Mouse (Mus musculus): Measurements from ENCODE around the gene Slc4a4. TPM values are rescaled to one million over a fixed set of nuclear protein-coding genes. Genes with fewer than 3 reads are reported as not detected.

Slc4a4 gene
- total RNA-seq, 2 experiments from 2014 or later = not detected

- no peak for ATAC-seq (replicated peaks; ENCODE audit: poor library complexity)
Observed at GRCm38 (mm10) chr5:88994533-88994932, 107.9 kb downstream of the Slc4a4 start.

GRCm38 (mm10) chr5:88996246-88996645, 109.6 kb downstream of the Slc4a4 start:
- no peak for ATAC-seq (replicated peaks; ENCODE audit: poor library complexity)

- no peak for ATAC-seq (replicated peaks; ENCODE audit: poor library complexity)
Observed at GRCm38 (mm10) chr5:88997277-88997676, 110.7 kb downstream of the Slc4a4 start.

GRCm38 (mm10) chr5:88999793-89000192, 113.2 kb downstream of the Slc4a4 start:
- no peak for ATAC-seq (replicated peaks; ENCODE audit: poor library complexity)

- no peak for ATAC-seq (replicated peaks; ENCODE audit: poor library complexity)
Observed at GRCm38 (mm10) chr5:89000598-89000997, 114.0 kb downstream of the Slc4a4 start.

GRCm38 (mm10) chr5:89010116-89010515, 123.5 kb downstream of the Slc4a4 start:
- no peak for ATAC-seq (replicated peaks; ENCODE audit: poor library complexity)

- ATAC-seq (replicated peaks; ENCODE audit: poor library complexity) = no peak
Observed at GRCm38 (mm10) chr5:89012456-89012855, 125.8 kb downstream of the Slc4a4 start.

GRCm38 (mm10) chr5:89014782-89015181, 128.2 kb downstream of the Slc4a4 start:
- ATAC-seq (replicated peaks; ENCODE audit: poor library complexity) = no peak

- no peak for ATAC-seq (replicated peaks; ENCODE audit: poor library complexity)
Observed at GRCm38 (mm10) chr5:89015878-89016277, 129.3 kb downstream of the Slc4a4 start.

GRCm38 (mm10) chr5:89018537-89018936, 131.9 kb downstream of the Slc4a4 start:
- ATAC-seq (replicated peaks; ENCODE audit: poor library complexity) = no peak

- no peak for ATAC-seq (replicated peaks; ENCODE audit: poor library complexity)
Observed at GRCm38 (mm10) chr5:89024413-89024812, 137.8 kb downstream of the Slc4a4 start.

- no peak for ATAC-seq (replicated peaks; ENCODE audit: poor library complexity)
Observed at GRCm38 (mm10) chr5:89027518-89028085, 141.0 kb downstream of the Slc4a4 start.

GRCm38 (mm10) chr5:89032647-89033046, 146.0 kb downstream of the Slc4a4 start:
- ATAC-seq (replicated peaks; ENCODE audit: poor library complexity) = no peak

- no peak for ATAC-seq (replicated peaks; ENCODE audit: poor library complexity)
Observed at GRCm38 (mm10) chr5:89033256-89033655, 146.6 kb downstream of the Slc4a4 start.

- no peak for ATAC-seq (replicated peaks; ENCODE audit: poor library complexity)
Observed at GRCm38 (mm10) chr5:89036147-89036546, 149.5 kb downstream of the Slc4a4 start.

- ATAC-seq (replicated peaks; ENCODE audit: poor library complexity) = no peak
Observed at GRCm38 (mm10) chr5:89040814-89041213, 154.2 kb downstream of the Slc4a4 start.

- ATAC-seq (replicated peaks; ENCODE audit: poor library complexity) = no peak
Observed at GRCm38 (mm10) chr5:89043846-89044245, 157.2 kb downstream of the Slc4a4 start.

- ATAC-seq (replicated peaks; ENCODE audit: poor library complexity) = no peak
Observed at GRCm38 (mm10) chr5:89044801-89045200, 158.2 kb downstream of the Slc4a4 start.

GRCm38 (mm10) chr5:89051577-89051976, 165.0 kb downstream of the Slc4a4 start:
- ATAC-seq (replicated peaks; ENCODE audit: poor library complexity) = peak; percentile 87

- no peak for ATAC-seq (replicated peaks; ENCODE audit: poor library complexity)
Observed at GRCm38 (mm10) chr5:89052230-89052629, 165.6 kb downstream of the Slc4a4 start.

GRCm38 (mm10) chr5:89055656-89056055, 169.0 kb downstream of the Slc4a4 start:
- no peak for ATAC-seq (replicated peaks; ENCODE audit: poor library complexity)

- no peak for ATAC-seq (replicated peaks; ENCODE audit: poor library complexity)
Observed at GRCm38 (mm10) chr5:89056370-89056769, 169.8 kb downstream of the Slc4a4 start.

- no peak for ATAC-seq (replicated peaks; ENCODE audit: poor library complexity)
Observed at GRCm38 (mm10) chr5:89061097-89061496, 174.5 kb downstream of the Slc4a4 start.
